23 mouse cellular contexts compared by ENCODE assay signal in the genomic region with DNA sequence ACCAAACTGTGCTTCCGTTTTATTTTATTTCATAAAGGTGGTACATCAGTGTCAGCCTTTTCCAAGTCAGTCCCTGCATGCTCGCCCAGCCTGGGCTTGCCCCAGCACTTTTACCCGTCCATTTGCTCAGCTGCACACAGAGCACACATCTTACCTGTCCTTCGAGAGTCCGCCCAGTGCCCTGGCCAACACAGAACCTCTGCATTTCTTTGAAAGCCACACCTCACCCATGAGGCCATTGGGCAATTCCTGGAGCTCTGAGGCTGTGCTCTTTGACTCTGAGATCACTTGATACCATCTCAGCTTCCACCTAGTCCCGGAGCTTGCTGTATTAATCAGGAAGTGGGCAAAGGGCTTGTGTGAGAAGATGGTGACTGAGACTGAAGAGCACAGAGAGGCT. TPM values are rescaled to one million over a fixed set of nuclear protein-coding genes. Genes with fewer than 3 reads are reported as not detected.
A peak's percentile ranks its signal among the peaks of the same experiment; 100 is the strongest.
DNase-seq lines count a peak whose midpoint lies in the region; ATAC-seq and TF ChIP-seq lines count a peak whose summit lies in the region.
"Had no signal": no experiment of that assay in that cellular context is flagged by ENCODE, and none has a peak within 500 bp of the region (broad histone marks: within the 10 kb centered on the region; RNA-seq: fewer than 3 reads in every experiment).

No protein-coding gene starts in this region.

- no peak overlapping the region for H3K9ac ChIP-seq in heart, embryonic 12.5 days
- no peak overlapping the region for H3K9ac ChIP-seq in hindbrain, embryonic 12.5 days
- H3K9ac ChIP-seq: embryonic facial prominence, embryonic 13.5 days had no signal

- TF ChIP-seq CTCF in left cerebral cortex, adult 2 months (IDR thresholded peaks at IDR 0.05), result no peak
- no peak for TF ChIP-seq CTCF in small intestine, adult 2 months (IDR thresholded peaks at IDR 0.05; ENCODE audit: extremely low read depth, insufficient read length, insufficient replicate concordance, low read depth, low read length)

- H3K9me3 ChIP-seq in heart, embryonic 12.5 days (replicated peaks), result no peaks in the 10 kb centered on the region
- no peaks in the 10 kb centered on the region for H3K9me3 ChIP-seq in hindbrain, embryonic 12.5 days (replicated peaks)
- H3K9me3 ChIP-seq: embryonic facial prominence, embryonic 13.5 days; heart, embryonic 10.5 days; hindbrain, embryonic 10.5 days; midbrain, embryonic 10.5 days had no signal

- H3K4me1 ChIP-seq in heart, embryonic 12.5 days (replicated peaks), result peaks cover 69% of the 10 kb centered on the region
- peaks cover 19% of the 10 kb centered on the region; the same call in 1 of the 2 replicates for H3K4me1 ChIP-seq in small intestine, adult 2 months (ENCODE audit: control insufficient read depth, insufficient read depth, insufficient read length, low read length)
- no peaks in the 10 kb centered on the region for H3K4me1 ChIP-seq in hindbrain, embryonic 12.5 days
- H3K4me1 ChIP-seq: hindbrain, embryonic 10.5 days; midbrain, embryonic 10.5 days had no signal

- H3K4me3 ChIP-seq in heart, embryonic 12.5 days, result no peak overlapping the region
- no peak overlapping the region for H3K4me3 ChIP-seq in left cerebral cortex, adult 2 months
- H3K4me3 ChIP-seq in small intestine, adult 2 months (ENCODE audit: low read depth, low read length), result peak overlapping the region; percentile 11; the same call in 1 of the 2 replicates
- no peak overlapping the region for H3K4me3 ChIP-seq in hindbrain, embryonic 12.5 days
- H3K4me3 ChIP-seq: embryonic facial prominence, embryonic 13.5 days; heart, embryonic 10.5 days; hindbrain, embryonic 10.5 days; midbrain, embryonic 10.5 days had no signal

- peak; percentile 62 for TF ChIP-seq POLR2A in small intestine, adult 2 months (IDR thresholded peaks at IDR 0.05; ENCODE audit: low read depth, low read length)

- no peak for ATAC-seq in heart, embryonic 12.5 days (ENCODE audit: insufficient number of reproducible peaks, low FRiP score)
- no peak for ATAC-seq in hindbrain, embryonic 12.5 days (ENCODE audit: low FRiP score)
- ATAC-seq: forebrain, embryonic 16.5 days; hindbrain, postnatal 0 days had no signal

- WGBS in heart, embryonic 12.5 days, result 85% methylated on average over 6 of the region's 6 CpGs
- 27% methylated on average over 6 of the region's 6 CpGs for WGBS in small intestine, adult 2 months
- WGBS in hindbrain, embryonic 12.5 days, result 84% methylated on average over 6 of the region's 6 CpGs

- H3K27ac ChIP-seq in heart, embryonic 12.5 days (ENCODE audit: poor library complexity, severe bottlenecking), result 0 out of 2 replicates have a peak overlapping the region, but pooled peaks have one; percentile 0
- H3K27ac ChIP-seq in left cerebral cortex, adult 2 months, result peak overlapping the region; percentile 48; the same call in 1 of the 2 replicates
- H3K27ac ChIP-seq in small intestine, adult 2 months (ENCODE audit: insufficient read depth, low read depth, low read length), result peak overlapping the region; percentile 70
- H3K27ac ChIP-seq in hindbrain, embryonic 12.5 days, result no peak overlapping the region
- H3K27ac ChIP-seq: embryonic facial prominence, embryonic 13.5 days; heart, embryonic 10.5 days; hindbrain, embryonic 10.5 days; hindbrain, postnatal 0 days; kidney, postnatal 0 days; macrophage; midbrain, embryonic 10.5 days had no signal

- H3K27me3 ChIP-seq in heart, embryonic 12.5 days (replicated peaks), result no peaks in the 10 kb centered on the region
- H3K27me3 ChIP-seq in small intestine, adult 2 months (ENCODE audit: control insufficient read depth, insufficient read depth, low read length), result no peaks in the 10 kb centered on the region
- H3K27me3 ChIP-seq in hindbrain, embryonic 12.5 days, result no peaks in the 10 kb centered on the region
- H3K27me3 ChIP-seq: embryonic facial prominence, embryonic 13.5 days had no signal

- peaks cover 73% of the 10 kb centered on the region for H3K36me3 ChIP-seq in heart, embryonic 12.5 days
- peaks cover 15% of the 10 kb centered on the region for H3K36me3 ChIP-seq in small intestine, adult 2 months (ENCODE audit: control insufficient read depth, insufficient read depth, low read length)
- H3K36me3 ChIP-seq in hindbrain, embryonic 12.5 days, result no peaks in the 10 kb centered on the region
- H3K36me3 ChIP-seq: embryonic facial prominence, embryonic 13.5 days; hindbrain, embryonic 10.5 days; midbrain, embryonic 10.5 days had no signal

- H3K4me2 ChIP-seq in heart, embryonic 12.5 days, result no peak overlapping the region
- H3K4me2 ChIP-seq in hindbrain, embryonic 12.5 days (replicated peaks), result no peak overlapping the region
- H3K4me2 ChIP-seq: embryonic facial prominence, embryonic 13.5 days had no signal

- DNase-seq in heart, adult 9 months (ENCODE audit: low spot score in 2 of 2), result no peak
- DNase-seq in left cerebral cortex, adult 2 months (ENCODE audit: extremely low spot score in 1 of 2, low spot score in 2 of 2), result no peak
- DNase-seq in left cerebral cortex, postnatal 25 days (ENCODE audit: low spot score in 2 of 2), result no peak
- no peak for DNase-seq in thymus, postnatal 10 days (ENCODE audit: low spot score in 2 of 2)
- no peak for DNase-seq in kidney, postnatal 14 days
- DNase-seq: adrenal gland, postnatal 14 days; B cell, adult 2 months; cerebellum, adult 2 months; cerebellum, postnatal 25 days; gastrocnemius, postnatal 10 days; kidney, adult 18-20 months; thymus, postnatal 25 days had no signal

- intact Hi-C loops in left cerebral cortex, adult 2 months (cut with DNase I), result no loop called here
- intact Hi-C loops in left cerebral cortex, postnatal 25 days (cut with DNase I), result no loop called here

RNA-seq across cellular contexts. Expression of a gene that starts 46.9 kb away (rescaled TPM):
- polyA plus RNA-seq in heart, embryonic 12.5 days (2016; fragmentation: Nextera tagmentation; extraction: Ambion mirVana), result 25.7 and 27.8 TPM in 2 replicates
- total RNA-seq in left cerebral cortex, adult 2 months (2021), result 10 to 100 TPM; 22.7 to 26.0 TPM
- total RNA-seq in left cerebral cortex, postnatal 25 days (2021), result 10 to 100 TPM; 22.0 to 22.4 TPM
- polyA plus RNA-seq in small intestine, adult 2 months (2012; rRNA removed), result 0.86 and 1.6 TPM in 2 replicates
- 46.3 and 46.7 TPM in 2 replicates for polyA plus RNA-seq in hindbrain, embryonic 12.5 days (2016; fragmentation: Nextera tagmentation; extraction: Ambion mirVana)

RNA-seq across cellular contexts. Expression of a gene that starts 47.0 kb away (rescaled TPM):
- polyA plus RNA-seq in heart, embryonic 12.5 days (2016; fragmentation: Nextera tagmentation; extraction: Ambion mirVana), result 9.6 and 10.6 TPM in 2 replicates
- 10 to 100 TPM; 39.3 to 43.4 TPM for total RNA-seq in left cerebral cortex, adult 2 months (2021)
- total RNA-seq in left cerebral cortex, postnatal 25 days (2021), result 10 to 100 TPM; 39.5 to 41.8 TPM
- 7.6 and 11.1 TPM in 2 replicates for polyA plus RNA-seq in small intestine, adult 2 months (2012; rRNA removed)
- 16.9 and 17.2 TPM in 2 replicates for polyA plus RNA-seq in hindbrain, embryonic 12.5 days (2016; fragmentation: Nextera tagmentation; extraction: Ambion mirVana)

RNA-seq across cellular contexts. Expression of a gene that starts 51.4 kb away (rescaled TPM):
- polyA plus RNA-seq in heart, embryonic 12.5 days (2016; fragmentation: Nextera tagmentation; extraction: Ambion mirVana), result 203 and 205 TPM in 2 replicates
- 10 to 100 TPM; 56.3 to 62.8 TPM for total RNA-seq in left cerebral cortex, adult 2 months (2021)
- total RNA-seq in left cerebral cortex, postnatal 25 days (2021), result 10 to 100 TPM; 53.9 to 54.4 TPM
- polyA plus RNA-seq in small intestine, adult 2 months (2012; rRNA removed), result 33.4 and 56.9 TPM in 2 replicates
- 11.8 and 13.6 TPM in 2 replicates for polyA plus RNA-seq in hindbrain, embryonic 12.5 days (2016; fragmentation: Nextera tagmentation; extraction: Ambion mirVana)
- polyA plus RNA-seq: macrophage had no signal

Comparison
In these comparisons a context has a peak if more than half of its experiments do, and no peak if none do; other contexts are left out.
1. RNA of a gene that starts 46.9 kb away (polyA plus RNA-seq): 46.3 to 46.7 TPM in hindbrain, embryonic 12.5 days and 25.7 to 27.8 TPM in heart, embryonic 12.5 days; 0.86 to 1.6 TPM in small intestine, adult 2 months; every median in the first group is over 10 times any median in the second.